Mouse (Mus musculus) cerebellum, adult 2 months (tissue): ENCODE data around the gene Tbata. TPM values are rescaled to one million over a fixed set of nuclear protein-coding genes. Genes with fewer than 3 reads are reported as not detected.

Experiments used
- DNase-seq, 2 experiments: peaks; one replicate each; pipeline ENCODE4 v3.0.0; 2021
- H3K27ac ChIP-seq: fragments of 200-500 bp; 2 replicates; pipeline ENCODE4 v1.5.1; 2012; ENCODE audit warnings: low read length, control low read depth, inconsistent platforms; ENCODE audit not compliant: insufficient read depth
- H3K27me3 ChIP-seq: fragments of 200-500 bp; 2 replicates; pipeline ENCODE4 v1.6.1; 2012; ENCODE audit warnings: inconsistent platforms, mild to moderate bottlenecking, low read length, moderate library complexity; ENCODE audit not compliant: control insufficient read depth, insufficient read depth
- H3K4me1 ChIP-seq: fragments of 200-500 bp; 2 replicates; pipeline ENCODE4 v1.6.1; 2011; ENCODE audit warnings: low read length; ENCODE audit not compliant: control insufficient read depth, insufficient read depth
- H3K4me3 ChIP-seq: fragments of 200-500 bp; replicated peaks from 2 replicates; pipeline ENCODE3; 2011; ENCODE audit warnings: mild to moderate bottlenecking, low read depth, low read length, control low read depth; ENCODE audit not compliant: insufficient read depth
- CTCF ChIP-seq: fragments of 200-500 bp; IDR thresholded peaks from 2 replicates; pipeline ENCODE4 v1.5.1; 2011; ENCODE audit warnings: low read depth, mild to moderate bottlenecking, control low read depth, low read length, moderate library complexity, borderline replicate concordance; ENCODE audit not compliant: insufficient read depth
- POLR2A ChIP-seq: fragments of 200-500 bp; IDR thresholded peaks from 2 replicates; pipeline ENCODE4 v1.6.1; 2011; ENCODE audit warnings: low read length, control low read depth, borderline replicate concordance; ENCODE audit not compliant: insufficient read depth
- WGBS: fragments of 180-500 bp; shearing (Covaris S2); methylation state at CpG from one replicate; pipeline ENCODE4 v1.1.7; 2018; 5-methylcytosine and 5-hydroxymethylcytosine counted together
- polyA plus RNA-seq: library from polyadenylated mRNA; depleted of rRNA; stranded (reverse); fragments of >200 nt; gene quantifications from 2 replicates; pipeline ENCODE4 v1.2.3, GENCODE M21; 2012; rRNA removed

Gene Tbata
- polyA plus RNA-seq, 1 experiment = 38.2 TPM

DNA sequence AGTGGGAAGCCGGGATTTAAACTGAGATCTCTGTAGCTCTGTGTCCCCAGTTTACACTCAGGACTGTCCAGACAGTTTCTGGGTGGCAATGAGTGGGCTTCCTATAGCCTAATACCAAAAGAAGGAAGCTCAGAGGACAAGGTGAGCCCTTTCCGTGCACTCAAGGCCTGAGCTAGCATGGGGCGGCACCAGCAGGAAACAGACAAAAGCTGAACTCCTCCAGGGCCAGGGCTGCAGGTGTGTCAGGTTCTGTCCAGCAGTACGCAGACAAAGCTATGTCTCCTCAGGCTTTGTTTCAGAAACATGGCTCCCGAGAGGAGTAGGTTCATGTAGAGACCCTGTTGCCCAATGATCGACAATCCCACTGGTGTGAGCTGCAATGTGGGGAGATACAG is 65.6 kb downstream of the Tbata start:
- TF ChIP-seq CTCF (no peak), POLR2A (no peak)
- Histone ChIP-seq H3K4me1 (peaks cover 11% of the 10 kb centered on the region), H3K27me3 (no peaks in the 10 kb centered on the region), H3K4me3 (no peak overlapping the region), H3K27ac (no peak overlapping the region)
- no peak for DNase-seq
- WGBS = 94% methylated on average over 6 of the region's 6 CpGs

Other genes with a start within 250 kb of the Tbata start
- gene Pcbd1, start 82.6 kb upstream of the Tbata start, polyA plus RNA-seq = 25.7 and 26.3 TPM in 2 replicates
- gene Sgpl1, start 24.3 kb upstream of the Tbata start, polyA plus RNA-seq = 39.6 and 39.7 TPM in 2 replicates
- gene Adamts14, start 101.5 kb downstream of the Tbata start, polyA plus RNA-seq = 0.23 and 0.30 TPM in 2 replicates
- 0.14 TPM in 1 of 2 replicates, not detected in the other for gene Prf1, start 125.9 kb downstream of the Tbata start, polyA plus RNA-seq
- 15.5 and 15.6 TPM in 2 replicates for gene Pald1, start 211.6 kb downstream of the Tbata start, polyA plus RNA-seq
- gene Nodal, start 246.0 kb downstream of the Tbata start, polyA plus RNA-seq = 0.68 and 0.97 TPM in 2 replicates